Mouse (Mus musculus) thymus, postnatal 36 days (tissue): Measurements from ENCODE around the gene Tmc7.

Experiments used
- DNase-seq, 2 experiments: peaks; one replicate each; pipeline ENCODE4 v3.0.0; 2022; ENCODE audit warnings: mixed read lengths in 2 of 2

Gene Tmc7

DNA sequence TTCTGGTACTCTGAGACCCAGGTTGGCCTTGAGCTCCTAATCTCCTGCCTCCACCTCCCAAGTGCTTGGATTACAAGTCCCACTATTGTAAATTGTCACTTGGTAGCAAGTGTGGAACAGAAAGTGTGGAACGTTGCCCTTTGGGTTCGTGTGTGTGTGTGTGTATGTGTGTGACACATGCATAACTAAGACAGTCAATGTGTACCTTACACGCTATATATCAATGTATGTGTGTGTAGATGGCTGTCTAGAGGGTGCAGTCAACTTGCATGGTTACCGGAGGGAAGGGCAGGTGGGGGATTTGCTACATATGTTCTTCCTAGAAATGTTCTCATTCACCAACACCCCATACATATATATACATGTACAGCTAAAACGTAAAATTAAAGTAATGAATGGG is 390 bp upstream of the Tmc7 start:
- DNase-seq: no peak

DNA sequence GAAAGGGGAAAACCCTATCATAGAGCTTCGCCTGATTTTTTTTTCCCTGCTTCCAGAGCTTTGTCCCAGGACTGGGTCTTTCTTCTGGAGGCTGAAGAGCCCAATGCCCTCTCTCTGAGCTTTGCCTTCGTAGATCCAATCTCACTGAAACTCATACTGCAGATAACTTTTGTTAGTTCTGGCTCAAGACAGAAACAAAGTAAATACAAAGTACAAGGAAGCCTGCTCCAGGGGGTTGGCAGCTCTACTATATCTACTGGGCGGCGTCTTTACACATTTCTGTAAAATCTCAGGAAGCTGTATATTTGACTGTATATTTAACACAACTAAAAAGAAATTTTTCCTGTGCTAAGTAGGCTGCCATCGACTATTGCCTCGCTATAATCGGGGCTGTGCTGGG is 715 bp downstream of the Tmc7 start:
- DNase-seq: no peak

GRCm38 (mm10) chr7:118579938-118580337 is 4.6 kb downstream of the Tmc7 start:
- no peak for DNase-seq

DNA sequence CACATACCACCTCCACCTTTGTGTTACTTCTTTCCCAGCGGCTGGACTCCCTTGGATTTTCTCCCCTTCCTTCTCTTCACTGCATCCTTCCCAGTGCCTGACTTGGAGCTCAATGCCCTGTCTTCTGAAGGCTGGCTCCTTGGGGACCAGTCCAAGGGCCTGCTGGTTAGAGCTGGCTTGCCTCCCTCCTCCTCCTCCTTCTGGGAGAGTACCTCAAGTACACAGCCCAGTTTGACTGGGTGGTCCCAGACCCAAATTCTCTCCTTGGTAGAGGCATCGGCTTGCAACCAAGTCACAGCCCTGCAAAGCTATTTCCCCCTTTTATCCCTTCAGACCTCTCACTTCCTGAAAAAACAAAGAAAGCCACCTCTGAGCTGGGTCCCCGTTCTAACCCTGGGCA is 6.3 kb downstream of the Tmc7 start:
- no peak for DNase-seq

GRCm38 (mm10) chr7:118572039-118572438 is 12.5 kb downstream of the Tmc7 start:
- DNase-seq: no peak

DNA sequence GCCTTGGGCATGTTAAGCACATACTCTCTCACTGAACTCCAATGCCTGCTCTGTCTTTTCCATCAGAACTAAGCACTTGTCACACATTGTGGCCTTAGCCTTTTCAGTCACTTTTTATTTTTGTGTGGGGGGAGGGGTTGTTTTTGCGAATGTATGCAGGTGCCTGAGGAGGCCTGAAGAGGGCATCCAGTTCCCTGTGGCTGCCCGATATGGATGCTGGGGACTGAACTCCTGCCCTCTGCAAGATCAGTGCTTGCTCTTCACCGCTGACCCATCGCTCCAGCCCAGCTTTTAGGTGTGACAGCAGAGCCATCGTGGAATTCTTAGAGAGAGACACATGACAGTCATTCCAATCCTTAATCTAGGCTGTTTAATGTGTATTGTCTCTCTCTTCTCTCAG is 13.2 kb downstream of the Tmc7 start:
- no peak for DNase-seq

GRCm38 (mm10) chr7:118569121-118569543 is 15.4 kb downstream of the Tmc7 start:
- no peak for DNase-seq

GRCm38 (mm10) chr7:118554290-118554689 is 30.2 kb downstream of the Tmc7 start:
- no peak for DNase-seq

- no peak for DNase-seq
Observed at GRCm38 (mm10) chr7:118553881-118554280, 30.7 kb downstream of the Tmc7 start.

DNA sequence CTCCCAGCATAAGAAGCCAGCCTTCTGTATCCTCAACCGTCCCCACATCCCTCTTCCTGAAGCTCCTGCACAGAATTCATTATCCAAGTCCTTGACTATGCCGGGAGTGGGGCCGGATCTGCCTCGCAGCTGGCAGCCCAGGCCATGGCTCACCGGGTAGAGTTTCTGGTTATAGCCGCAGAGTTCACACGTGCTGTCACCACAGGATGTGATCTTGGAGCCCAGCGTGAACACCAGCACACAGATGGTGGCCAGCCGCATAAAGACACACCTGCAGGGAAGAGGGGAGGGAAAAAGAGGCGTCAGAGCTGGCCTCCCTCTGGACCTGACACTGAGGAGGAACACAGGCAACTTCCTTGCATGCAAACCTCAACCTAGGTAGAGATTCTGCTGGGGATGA is 37.1 kb downstream of the Tmc7 start:
- DNase-seq: peak; percentile 21 to 38

- DNase-seq: no peak
Observed at GRCm38 (mm10) chr7:118544128-118544527, 40.4 kb downstream of the Tmc7 start.

DNA sequence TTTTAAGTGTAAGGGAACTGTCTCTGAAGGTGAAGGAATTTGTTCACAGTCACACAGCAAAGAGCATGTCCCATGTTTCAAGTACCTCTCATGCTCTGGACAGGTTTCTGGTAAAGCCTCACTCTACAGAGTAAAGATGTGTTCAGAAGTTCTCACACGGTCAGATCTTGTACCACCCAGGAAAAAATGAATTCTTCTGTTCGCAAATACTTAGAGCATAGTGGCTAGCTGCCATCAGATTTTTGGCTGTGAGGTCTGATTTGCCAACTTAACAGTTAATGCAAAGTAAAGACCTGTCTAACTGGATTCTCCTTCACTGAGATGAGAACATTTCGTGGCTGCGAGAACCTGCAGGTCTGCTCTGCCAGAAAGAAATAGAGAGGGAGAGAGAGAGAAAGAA is 49.5 kb downstream of the Tmc7 start:
- DNase-seq: no peak

- DNase-seq: no peak
Observed at GRCm38 (mm10) chr7:118534326-118534725, 50.2 kb downstream of the Tmc7 start.

DNA sequence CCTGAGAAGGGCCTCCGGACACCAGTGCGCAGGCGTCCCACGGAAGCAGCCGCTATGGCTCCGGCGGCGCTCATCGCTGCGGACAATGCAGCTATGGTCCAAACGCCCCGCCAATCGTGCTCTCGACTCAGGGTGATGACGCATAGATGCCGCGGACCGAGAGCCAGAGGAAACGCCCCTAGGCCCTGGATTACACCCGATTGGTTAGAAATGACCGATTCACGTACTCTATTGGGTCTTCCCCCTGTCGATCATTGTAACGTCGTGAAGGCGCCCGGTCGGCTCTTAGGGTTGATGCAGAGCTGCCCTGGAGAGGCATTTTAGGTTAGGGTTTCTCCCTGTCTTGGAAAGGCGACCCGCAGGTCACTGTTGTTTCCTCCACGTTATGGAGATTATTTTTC is 51.4 kb downstream of the Tmc7 start, which contains the start of gene Coq7:
Coq7 (minus strand) TSS at position 179 of the 401 bp plus-strand sequence.
- peak; percentile 91 to 92 for DNase-seq

- DNase-seq: peak; percentile 96 to 98
Observed at GRCm38 (mm10) chr7:118532519-118533177, 51.9 kb downstream of the Tmc7 start.

GRCm38 (mm10) chr7:118526967-118527366 is 57.6 kb downstream of the Tmc7 start:
- DNase-seq: no peak

GRCm38 (mm10) chr7:118522077-118522476 is 62.5 kb downstream of the Tmc7 start:
- no peak for DNase-seq

- no peak for DNase-seq
Observed at GRCm38 (mm10) chr7:118519661-118520060, 64.9 kb downstream of the Tmc7 start.

DNA sequence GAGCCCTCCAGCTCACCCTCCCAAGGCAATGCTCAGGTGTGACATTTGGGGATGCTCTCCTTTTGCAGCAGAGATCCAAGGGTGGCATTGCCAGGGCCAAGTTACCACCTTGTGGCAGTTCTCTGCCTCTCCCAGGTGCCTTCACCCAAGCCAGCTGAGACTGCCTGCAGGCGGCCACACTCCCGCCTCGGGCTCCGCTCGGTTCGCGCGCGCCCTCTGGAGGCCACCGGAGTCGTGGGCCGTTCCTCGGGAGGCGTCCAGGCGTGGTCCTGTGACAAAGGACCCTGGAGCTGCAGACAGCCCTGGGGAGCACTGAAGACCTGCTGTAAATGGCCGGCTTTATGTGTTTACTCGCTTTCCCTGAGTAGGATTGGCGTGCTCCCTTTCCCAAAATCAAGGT is 65.8 kb downstream of the Tmc7 start:
- DNase-seq: peak; percentile 70 to 74

DNA sequence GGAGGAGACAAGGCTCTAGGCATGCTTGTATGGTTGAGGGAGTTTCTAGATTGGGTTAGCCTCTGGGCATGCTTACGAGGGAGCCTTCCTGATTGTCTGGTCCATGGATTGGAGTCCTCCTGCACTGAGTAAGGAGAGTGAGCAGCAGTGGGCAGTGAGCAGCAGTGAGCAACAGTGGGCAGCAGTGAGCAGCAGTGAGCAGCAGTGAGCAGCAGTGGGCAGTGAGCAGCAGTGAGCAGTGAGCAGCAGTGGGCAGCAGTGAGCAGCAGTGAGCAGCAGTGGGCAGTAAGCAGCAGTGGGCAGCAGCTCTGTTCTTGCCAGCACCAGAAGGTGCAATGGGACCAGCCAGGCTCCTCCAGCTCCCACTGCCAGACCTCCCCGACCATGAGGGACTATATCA is 66.7 kb downstream of the Tmc7 start:
- DNase-seq: no peak

DNA sequence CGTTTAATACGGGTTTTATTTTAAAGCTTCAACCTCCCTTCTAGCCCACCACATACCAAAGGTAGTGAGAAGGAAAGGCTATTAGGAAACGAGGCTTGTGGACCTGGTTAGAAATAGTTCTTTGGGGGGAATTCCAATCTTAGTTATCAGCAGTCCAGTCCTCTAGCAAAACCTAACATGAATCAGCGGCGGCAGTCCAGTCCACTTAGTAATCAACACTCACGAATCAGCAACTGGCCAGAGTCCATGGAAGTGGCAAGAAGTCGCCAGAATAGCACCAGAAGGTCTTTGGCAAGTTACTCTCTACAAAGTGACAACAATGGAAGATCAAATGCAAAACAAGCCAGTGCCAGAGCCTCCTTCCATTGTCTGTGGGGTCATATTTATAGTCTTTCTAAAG is 76.0 kb downstream of the Tmc7 start:
- no peak for DNase-seq

- DNase-seq: no peak
Observed at GRCm38 (mm10) chr7:118503844-118504243, 80.7 kb downstream of the Tmc7 start.

GRCm38 (mm10) chr7:118502333-118502732 is 82.2 kb downstream of the Tmc7 start:
- DNase-seq: no peak

DNA sequence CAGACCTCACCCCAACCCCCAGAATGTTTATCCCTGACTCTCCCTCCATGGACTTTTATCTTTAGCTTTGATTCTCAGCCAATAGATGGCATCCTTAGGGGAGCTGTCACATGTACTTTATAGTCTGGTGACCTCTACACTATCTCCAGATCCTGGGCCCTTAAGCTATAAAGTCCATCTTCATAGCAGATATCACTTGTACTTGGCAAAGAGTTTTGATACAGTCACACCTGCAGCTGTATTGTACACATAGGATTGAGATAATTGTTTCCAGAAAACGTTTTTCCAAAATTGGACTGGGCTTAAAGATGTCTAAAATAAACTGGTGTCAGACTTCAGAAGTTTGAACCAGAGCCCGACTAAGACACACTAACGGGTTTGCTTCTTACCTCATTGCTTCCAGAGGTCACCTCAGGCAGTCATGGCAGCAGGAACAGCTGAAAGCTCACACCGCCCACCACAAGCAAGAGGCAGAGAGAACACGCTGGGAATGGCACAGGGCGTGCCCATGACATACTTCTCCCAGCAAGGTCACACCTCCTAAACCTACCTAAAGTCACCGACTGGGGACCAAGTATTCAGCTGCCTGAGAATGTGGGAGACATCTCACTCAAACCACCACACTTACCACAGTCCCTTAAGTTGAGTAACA is 84.6 kb downstream of the Tmc7 start:
- DNase-seq: no peak
